Mouse (Mus musculus) brain, embryonic 14.5 days (tissue): ENCODE measurements around the gene Ezh1.

Experiments
- CTCF ChIP-seq: fragments of 200-500 bp; IDR thresholded peaks from 2 replicates; pipeline ENCODE4 v1.5.1; 2012; ENCODE audit warnings: inconsistent platforms, mild to moderate bottlenecking, moderate library complexity, borderline replicate concordance; ENCODE audit not compliant: insufficient read depth, insufficient read length; ENCODE audit errors: extremely low read depth
- POLR2A ChIP-seq: fragments of 200-500 bp; IDR thresholded peaks from 2 replicates; pipeline ENCODE4 v1.6.1; 2012; ENCODE audit warnings: mild to moderate bottlenecking, inconsistent platforms, borderline replicate concordance; ENCODE audit not compliant: poor library complexity, insufficient read depth, insufficient read length, severe bottlenecking; ENCODE audit errors: extremely low read depth

DNA sequence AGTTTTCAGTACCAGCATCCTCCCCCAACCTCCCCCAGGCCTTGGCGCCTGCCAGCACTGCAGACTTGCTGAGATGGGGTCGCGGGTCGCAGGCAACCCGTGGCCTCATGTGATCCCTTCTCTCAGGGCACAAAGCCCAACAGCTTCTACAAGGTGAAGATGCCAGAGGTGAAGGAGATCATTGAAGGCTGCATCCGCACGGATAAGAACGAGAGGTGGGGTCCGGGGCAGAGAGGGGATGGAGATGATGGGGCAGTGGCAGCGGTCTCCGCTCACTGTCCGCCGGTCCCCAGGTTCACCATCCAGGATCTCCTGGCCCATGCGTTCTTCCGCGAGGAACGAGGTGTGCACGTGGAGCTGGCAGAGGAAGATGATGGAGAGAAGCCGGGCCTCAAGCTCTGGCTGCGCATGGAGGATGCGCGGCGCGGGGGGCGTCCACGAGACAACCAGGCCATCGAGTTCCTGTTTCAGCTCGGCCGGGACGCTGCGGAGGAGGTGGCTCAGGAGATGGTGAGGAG, 38.8 kb upstream of the Ezh1 start:
- TF ChIP-seq CTCF (no peak), POLR2A (no peak)
